Mouse (Mus musculus): ENCODE measurements around the gene Gm47985. TPM values are rescaled to one million over a fixed set of nuclear protein-coding genes. Genes with fewer than 3 reads are reported as not detected.
"Not testable (repeated sequence)": the region's sequence is repeated elsewhere in the genome, so short reads cannot be mapped to it uniquely, and the experiment has no call there.

Gm47985 gene
- polyA plus RNA-seq (2015; fragmentation: Nextera tagmentation; extraction: Ambion mirVana), result not detected in 2 replicates

GRCm38 (mm10) chr1:151182266-151182665, at the start of gene Gm47985:
Gm47985 (plus strand) TSS chr1:151182537.
- WGBS, result no CpG with 5 or more reads among the region's 7 CpGs
- H3K4me1 ChIP-seq (replicated peaks); H3K27me3 ChIP-seq (replicated peaks); H3K36me3 ChIP-seq; H3K9me3 ChIP-seq; H3K9ac ChIP-seq; H3K27ac ChIP-seq; ATAC-seq; H3K4me2 ChIP-seq (replicated peaks); H3K4me3 ChIP-seq (replicated peaks): not testable (repeated sequence)

- H3K27me3 ChIP-seq (replicated peaks), result no peaks in the 10 kb centered on the region
- no peak overlapping the region for H3K4me2 ChIP-seq (replicated peaks)
- H3K27ac ChIP-seq, result no peak overlapping the region
- 87% methylated on average over 7 of the region's 7 CpGs for WGBS
- no peak overlapping the region for H3K9ac ChIP-seq
- H3K36me3 ChIP-seq, result no peaks in the 10 kb centered on the region
- no peak for ATAC-seq
- H3K4me1 ChIP-seq (replicated peaks), result no peaks in the 10 kb centered on the region
- no peak overlapping the region for H3K4me3 ChIP-seq (replicated peaks)
- no peaks in the 10 kb centered on the region for H3K9me3 ChIP-seq
These were observed 49.7 kb upstream of the Gm47985 start for GRCm38 (mm10) chr1:151132686-151133085.

DNA sequence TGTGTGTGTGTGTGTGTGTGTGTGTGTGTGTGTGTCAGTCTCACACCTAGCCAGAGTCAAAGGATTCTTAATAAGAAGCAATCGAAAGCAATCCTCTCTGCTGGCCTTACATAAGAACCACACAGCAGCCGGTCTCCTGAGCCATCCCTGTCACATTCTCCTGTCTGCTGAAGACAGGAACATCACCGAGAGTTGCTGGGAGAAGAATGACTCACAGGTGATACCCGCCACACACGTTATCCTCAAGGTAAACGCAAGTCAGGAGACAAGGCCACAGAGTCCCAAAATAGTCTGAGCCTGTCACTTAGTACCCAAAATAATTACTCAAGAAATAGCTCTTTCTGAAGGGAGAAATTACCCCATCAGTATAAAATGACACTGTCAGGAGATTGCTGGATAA, 43.9 kb upstream of the Gm47985 start:
- H3K36me3 ChIP-seq, result no peaks in the 10 kb centered on the region
- no peak overlapping the region for H3K9ac ChIP-seq
- H3K27ac ChIP-seq, result no peak overlapping the region
- no peak for ATAC-seq
- H3K9me3 ChIP-seq, result no peaks in the 10 kb centered on the region
- H3K4me1 ChIP-seq (replicated peaks), result no peaks in the 10 kb centered on the region
- WGBS, result 66% methylated on average over 6 of the region's 6 CpGs
- H3K27me3 ChIP-seq (replicated peaks), result no peaks in the 10 kb centered on the region
- no peak overlapping the region for H3K4me3 ChIP-seq (replicated peaks)
- H3K4me2 ChIP-seq (replicated peaks), result no peak overlapping the region

GRCm38 (mm10) chr1:151140956-151141355, 41.4 kb upstream of the Gm47985 start:
- WGBS, result 74% methylated on average over 3 of the region's 3 CpGs

GRCm38 (mm10) chr1:151144471-151145146, 37.7 kb upstream of the Gm47985 start:
- no peak overlapping the region for H3K9ac ChIP-seq
- ATAC-seq, result no peak

More at GRCm38 (mm10) chr1:151140956-151141355, 41.4 kb upstream of the Gm47985 start:
- Histone ChIP-seq H3K4me2 (replicated peaks) (no peak overlapping the region), H3K9ac (no peak overlapping the region), H3K27me3 (replicated peaks) (no peaks in the 10 kb centered on the region), H3K9me3 (no peaks in the 10 kb centered on the region), H3K36me3 (no peaks in the 10 kb centered on the region), H3K27ac (no peak overlapping the region), H3K4me3 (replicated peaks) (no peak overlapping the region), H3K4me1 (replicated peaks) (no peaks in the 10 kb centered on the region)
- no peak for ATAC-seq

DNA sequence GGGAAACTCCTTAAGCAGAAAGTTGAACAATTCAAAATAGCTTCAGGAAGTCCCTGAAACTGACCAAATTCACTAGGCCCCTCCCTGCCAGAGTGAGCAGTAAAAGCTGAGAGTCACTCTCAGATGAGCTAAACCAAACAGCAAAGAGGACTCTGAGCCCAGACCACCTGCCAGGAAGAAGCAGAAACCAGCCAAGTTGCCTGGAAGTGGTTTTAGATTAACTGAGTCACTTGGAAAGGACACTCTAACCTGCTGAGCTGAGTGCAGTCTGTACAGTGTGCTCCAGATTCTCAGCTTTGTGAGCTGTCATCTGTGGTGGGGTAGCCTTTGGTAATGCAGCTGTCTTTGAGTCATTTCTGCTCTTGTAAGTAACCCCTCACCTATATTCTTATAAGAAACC, 34.5 kb upstream of the Gm47985 start:
- no peaks in the 10 kb centered on the region for H3K36me3 ChIP-seq
- no peak overlapping the region for H3K4me3 ChIP-seq (replicated peaks)
- H3K9ac ChIP-seq, result no peak overlapping the region
- no peak overlapping the region for H3K27ac ChIP-seq
- no peaks in the 10 kb centered on the region for H3K4me1 ChIP-seq (replicated peaks)
- no peaks in the 10 kb centered on the region for H3K9me3 ChIP-seq
- ATAC-seq, result no peak
- H3K27me3 ChIP-seq (replicated peaks), result no peaks in the 10 kb centered on the region
- H3K4me2 ChIP-seq (replicated peaks), result no peak overlapping the region

More at GRCm38 (mm10) chr1:151144471-151145146, 37.7 kb upstream of the Gm47985 start:
- Histone ChIP-seq H3K4me2 (replicated peaks) (no peak overlapping the region), H3K27me3 (replicated peaks) (no peaks in the 10 kb centered on the region), H3K4me3 (replicated peaks) (no peak overlapping the region), H3K9me3 (no peaks in the 10 kb centered on the region), H3K36me3 (no peaks in the 10 kb centered on the region), H3K4me1 (replicated peaks) (no peaks in the 10 kb centered on the region), H3K27ac (no peak overlapping the region)
- 43% methylated on average over 6 of the region's 6 CpGs for WGBS

DNA sequence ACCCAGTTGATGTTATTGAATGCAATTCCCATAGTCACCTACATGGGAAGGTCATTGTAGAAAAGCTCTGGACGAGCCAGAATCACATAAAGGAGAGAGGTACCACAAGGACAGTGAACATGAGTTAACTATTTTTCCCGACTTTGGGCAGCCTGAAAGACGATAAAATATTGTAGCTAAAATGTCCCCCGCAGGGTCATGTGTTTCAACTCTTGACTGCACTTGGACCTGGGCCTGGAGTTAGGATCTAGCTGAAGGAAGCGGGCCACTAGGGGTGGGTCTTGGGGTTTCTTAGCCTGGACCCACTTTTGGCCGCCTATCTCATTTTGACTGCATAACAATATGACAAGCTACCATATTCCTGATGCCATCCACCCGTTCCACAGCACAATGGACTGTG, 32.1 kb upstream of the Gm47985 start:
- Histone ChIP-seq H3K9me3 (no peaks in the 10 kb centered on the region), H3K27me3 (replicated peaks) (no peaks in the 10 kb centered on the region), H3K4me1 (replicated peaks) (no peaks in the 10 kb centered on the region), H3K27ac (no peak overlapping the region), H3K9ac (no peak overlapping the region), H3K4me2 (replicated peaks) (no peak overlapping the region), H3K4me3 (replicated peaks) (no peak overlapping the region), H3K36me3 (no peaks in the 10 kb centered on the region)
- ATAC-seq, result no peak
- WGBS, result 93% methylated on average over 7 of the region's 7 CpGs

- Histone ChIP-seq H3K4me1 (replicated peaks) (no peaks in the 10 kb centered on the region), H3K9me3 (no peaks in the 10 kb centered on the region), H3K4me2 (replicated peaks) (no peak overlapping the region), H3K27me3 (replicated peaks) (no peaks in the 10 kb centered on the region), H3K4me3 (replicated peaks) (no peak overlapping the region), H3K27ac (no peak overlapping the region), H3K9ac (no peak overlapping the region), H3K36me3 (no peaks in the 10 kb centered on the region)
- no peak for ATAC-seq
- WGBS, result 73% methylated on average over 2 of the region's 2 CpGs
These were observed 31.2 kb upstream of the Gm47985 start for GRCm38 (mm10) chr1:151151089-151151488.

- H3K4me3 ChIP-seq (replicated peaks), result no peak overlapping the region
- no peak overlapping the region for H3K4me2 ChIP-seq (replicated peaks)
- 0 out of 2 replicates have a peak, but pooled peaks cover 3% of the 10 kb centered on the region for H3K4me1 ChIP-seq (replicated peaks)
- H3K27me3 ChIP-seq (replicated peaks), result no peaks in the 10 kb centered on the region
- H3K27ac ChIP-seq, result no peak overlapping the region
- no peak overlapping the region for H3K9ac ChIP-seq
- peak; percentile 91 for ATAC-seq
- WGBS, result 66% methylated on average over 6 of the region's 6 CpGs
- H3K9me3 ChIP-seq, result no peaks in the 10 kb centered on the region
- no peaks in the 10 kb centered on the region for H3K36me3 ChIP-seq
These were observed 29.2 kb upstream of the Gm47985 start for GRCm38 (mm10) chr1:151153056-151153652.

GRCm38 (mm10) chr1:151154131-151154530, 28.2 kb upstream of the Gm47985 start:
- not testable (repeated sequence) for H3K4me2 ChIP-seq (replicated peaks); H3K27ac ChIP-seq; H3K9me3 ChIP-seq; H3K36me3 ChIP-seq; H3K27me3 ChIP-seq (replicated peaks); ATAC-seq; H3K4me3 ChIP-seq (replicated peaks); H3K9ac ChIP-seq; H3K4me1 ChIP-seq (replicated peaks)
- WGBS, result 90% methylated on average over 9 of the region's 9 CpGs

DNA sequence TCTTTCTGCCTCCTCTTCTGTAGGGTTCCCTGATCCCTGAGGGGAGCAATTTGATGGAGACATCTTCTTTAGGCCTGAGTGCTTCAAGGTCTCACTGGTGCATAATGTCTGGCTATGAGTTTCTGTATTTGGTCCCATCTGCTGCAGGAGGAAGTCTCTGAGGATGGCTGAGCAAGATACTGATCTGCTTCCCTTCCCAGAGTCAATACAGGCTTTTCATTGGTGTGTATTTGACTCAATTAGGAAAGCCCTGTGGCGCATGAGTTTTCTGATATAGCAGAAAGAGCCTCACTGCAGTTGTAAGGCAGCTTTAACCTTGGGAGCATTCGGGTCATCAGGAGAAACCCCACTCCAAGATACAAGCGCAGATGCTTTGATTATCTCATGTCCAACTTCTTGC, 26.2 kb upstream of the Gm47985 start:
- no peak overlapping the region for H3K4me3 ChIP-seq (replicated peaks)
- no peaks in the 10 kb centered on the region for H3K9me3 ChIP-seq
- H3K27ac ChIP-seq, result no peak overlapping the region
- H3K27me3 ChIP-seq (replicated peaks), result no peaks in the 10 kb centered on the region
- no peak overlapping the region for H3K4me2 ChIP-seq (replicated peaks)
- H3K9ac ChIP-seq, result no peak overlapping the region
- no peaks in the 10 kb centered on the region for H3K36me3 ChIP-seq
- WGBS, result 92% methylated on average over 3 of the region's 3 CpGs
- no peak for ATAC-seq
- H3K4me1 ChIP-seq (replicated peaks), result peaks cover 3% of the 10 kb centered on the region; the same call in 1 of the 2 replicates

GRCm38 (mm10) chr1:151156777-151157632, 25.3 kb upstream of the Gm47985 start:
- H3K9me3 ChIP-seq, result no peaks in the 10 kb centered on the region
- no peak for ATAC-seq
- WGBS, result 70% methylated on average over 7 of the region's 7 CpGs

More at GRCm38 (mm10) chr1:151156777-151157632, 25.3 kb upstream of the Gm47985 start:
- Histone ChIP-seq H3K9ac (no peak overlapping the region), H3K4me2 (replicated peaks) (no peak overlapping the region), H3K4me1 (replicated peaks) (peaks cover 3% of the 10 kb centered on the region; the same call in 1 of the 2 replicates), H3K36me3 (no peaks in the 10 kb centered on the region), H3K27ac (no peak overlapping the region), H3K27me3 (replicated peaks) (no peaks in the 10 kb centered on the region), H3K4me3 (replicated peaks) (no peak overlapping the region)
